Mouse (Mus musculus): Measurements from ENCODE around the gene Gm813.

DNA sequence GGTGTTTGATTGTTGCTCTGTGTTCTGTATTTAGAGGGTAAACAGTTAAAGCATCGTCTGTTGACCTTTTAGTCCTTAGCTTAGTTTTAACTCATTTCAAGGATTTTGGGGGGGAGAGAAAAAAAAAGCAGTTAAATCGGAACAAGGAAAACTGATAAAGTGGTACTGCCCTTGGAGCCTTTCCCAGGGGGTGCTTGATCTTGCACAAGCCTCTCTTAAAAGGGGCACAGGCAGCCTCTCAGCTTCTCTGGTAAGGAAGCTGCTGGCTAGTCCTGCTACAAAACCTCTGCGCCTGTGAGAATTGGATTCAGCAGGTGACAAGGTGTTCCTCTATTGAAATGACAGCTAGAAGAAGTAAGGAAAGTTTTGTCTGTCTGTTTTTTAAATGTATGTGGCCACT is 5.6 kb upstream of the Gm813 start:
- TF ChIP-seq CTCF (IDR thresholded peaks at IDR 0.05; ENCODE audit: extremely low read depth, insufficient read length, insufficient replicate concordance, low read depth, low read length), result no peak
- no peak for TF ChIP-seq POLR2A (IDR thresholded peaks at IDR 0.05; ENCODE audit: low read depth, low read length)

Measured in small intestine, adult 2 months (tissue).